Mouse (Mus musculus) hindbrain, embryonic 12.5 days (tissue): Measurements from ENCODE around the gene Gm28044. TPM values are rescaled to one million over a fixed set of nuclear protein-coding genes. Genes with fewer than 3 reads are reported as not detected.
"Not testable (repeated sequence)": the region's sequence is repeated elsewhere in the genome, so short reads cannot be mapped to it uniquely, and the experiment has no call there.

Experiments used
- ATAC-seq: fragments of 200-750 bp; cut with Nextera tagmentation; 2 replicates; pipeline ENCODE4 v1.8.0; 2017; ENCODE audit warnings: moderate TSS enrichment; ENCODE audit not compliant: low FRiP score
- H3K27ac ChIP-seq: fragments of 300-500 bp; sonication (generic); 2 replicates; pipeline ENCODE4 v1.5.1; 2016; ENCODE audit warnings: mild to moderate bottlenecking
- H3K27me3 ChIP-seq: fragments of 300-500 bp; sonication (generic); 2 replicates; pipeline ENCODE4 v1.6.1; 2016; ENCODE audit warnings: mild to moderate bottlenecking
- H3K36me3 ChIP-seq: fragments of 300-500 bp; sonication (generic); 2 replicates; pipeline ENCODE4 v1.6.1; 2016; ENCODE audit warnings: mild to moderate bottlenecking
- H3K4me1 ChIP-seq: fragments of 300-500 bp; sonication (generic); 2 replicates; pipeline ENCODE4 v1.6.1; 2016
- H3K4me2 ChIP-seq: fragments of 300-500 bp; sonication (generic); replicated peaks from 2 replicates; pipeline ENCODE4 v1.6.1; 2016; ENCODE audit warnings: mild to moderate bottlenecking
- H3K4me3 ChIP-seq: fragments of 300-500 bp; sonication (generic); 2 replicates; pipeline ENCODE4 v1.5.1; 2016; ENCODE audit warnings: mild to moderate bottlenecking
- H3K9ac ChIP-seq: fragments of 300-500 bp; sonication (generic); 2 replicates; pipeline ENCODE4 v1.6.1; 2016; ENCODE audit warnings: mild to moderate bottlenecking, moderate library complexity
- H3K9me3 ChIP-seq: fragments of 300-500 bp; sonication (generic); replicated peaks from 2 replicates; pipeline ENCODE4 v1.6.1; 2016; ENCODE audit warnings: mild to moderate bottlenecking
- WGBS: fragments of 180-500 bp; shearing (Covaris S2); methylation state at CpG from one replicate; pipeline ENCODE4 v1.1.7; 2016; 5-methylcytosine and 5-hydroxymethylcytosine counted together
- polyA plus RNA-seq: library from polyadenylated mRNA; unstranded; fragments of >200 nt; fragmentation: Nextera tagmentation; extraction: Ambion mirVana; gene quantifications from 2 replicates; pipeline ENCODE4 v1.2.1, GENCODE M21; 2016

Gm28044 gene
- polyA plus RNA-seq: not detected in 2 replicates

DNA sequence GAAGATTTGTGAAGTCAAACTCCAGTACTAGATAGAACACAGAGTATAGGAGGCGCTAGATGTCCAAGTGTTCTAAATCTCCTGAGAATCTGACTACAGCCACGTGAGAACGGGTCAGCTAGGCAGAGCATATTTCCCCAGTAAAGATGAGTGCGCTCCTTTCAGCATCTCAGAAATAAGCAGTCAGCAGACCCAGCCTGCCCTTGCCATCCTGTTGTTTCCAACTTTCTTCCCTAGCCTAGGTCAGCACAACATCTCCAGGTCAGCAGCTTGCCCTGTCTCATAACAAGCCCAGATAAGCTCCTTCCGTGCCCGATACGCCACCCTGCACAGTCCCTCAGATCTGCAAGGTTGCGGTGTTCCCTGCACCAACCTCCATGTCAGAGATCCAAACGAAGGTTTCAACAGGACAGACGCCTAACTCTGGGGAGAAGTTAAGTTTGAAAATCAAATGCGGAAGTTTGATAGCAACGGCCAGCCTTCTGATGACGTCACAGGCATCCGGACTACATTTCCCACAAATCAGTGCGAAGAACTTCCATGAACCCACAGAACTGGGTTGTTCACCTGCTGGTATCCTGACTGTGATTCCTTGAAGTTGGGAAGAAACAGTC is at the start of gene Gm28044, which contains the start of gene Zfp953:
Gene Gm28044 (minus strand): TSS at position 406 of the 614 bp plus-strand sequence.
Gene Zfp953 (minus strand): TSS at position 475 of the 614 bp plus-strand sequence.
- H3K9ac ChIP-seq: peak within 1 kb of the TSS; percentile 58
- H3K4me2 ChIP-seq: peak within 1 kb of the TSS; percentile 70
- H3K4me1 ChIP-seq: peaks cover 5% of the 10 kb centered on the region
- no peaks in the 10 kb centered on the region for H3K36me3 ChIP-seq
- no peaks in the 10 kb centered on the region for H3K27me3 ChIP-seq
- WGBS: under 1% methylated on average over 15 of the region's 15 CpGs
- ATAC-seq: peak; percentile 92
- H3K4me3 ChIP-seq: peak within 1 kb of the TSS; percentile 74
- H3K27ac ChIP-seq: peak within 1 kb of the TSS; percentile 44; the same call in 1 of the 2 replicates
- no peaks in the 10 kb centered on the region for H3K9me3 ChIP-seq

DNA sequence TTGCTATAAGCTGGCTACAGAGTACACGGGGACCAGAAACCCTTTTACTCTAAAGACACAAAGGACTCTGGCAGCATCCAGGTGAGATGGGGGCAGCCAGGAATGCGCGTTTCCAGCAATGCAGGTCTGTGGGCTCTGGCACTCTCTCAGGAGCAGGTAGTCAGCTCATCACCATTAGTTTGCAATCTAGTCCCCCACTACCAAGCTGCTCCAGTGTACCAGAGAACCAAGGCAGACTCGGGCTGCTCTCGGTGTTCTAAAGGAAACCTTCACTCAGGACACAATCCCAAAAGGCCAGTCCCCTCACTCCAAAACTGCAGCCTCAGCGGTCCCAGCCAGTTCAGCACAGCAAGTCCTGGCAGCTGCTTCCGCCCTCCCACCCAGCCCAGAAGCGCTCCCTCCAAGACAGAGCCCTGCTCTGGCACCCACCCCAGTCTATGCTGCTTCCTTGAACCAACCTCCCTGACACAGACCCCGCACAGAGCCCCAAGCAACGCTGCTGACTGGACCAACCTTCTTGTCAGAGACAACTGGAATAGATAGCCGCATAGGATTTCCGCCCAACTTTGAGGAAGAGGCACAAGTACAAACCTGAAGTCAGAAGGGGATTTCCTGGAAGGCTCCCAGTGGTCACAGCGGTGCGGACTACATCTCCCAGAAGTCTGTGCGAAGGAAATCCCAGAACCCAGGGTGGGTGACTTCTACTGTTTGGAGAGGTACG is 39.0 kb upstream of the Gm28044 start, which contains the start of gene Zfp429:
Gene Zfp429 (minus strand): TSS at position 637 of the 721 bp plus-strand sequence.
- ATAC-seq: peak; percentile 94
- Histone ChIP-seq H3K4me3 (peak within 1 kb of the TSS; percentile 59), H3K4me2 (peak within 1 kb of the TSS; percentile 74), H3K9ac (peak within 1 kb of the TSS; percentile 54)
- not testable (repeated sequence) for H3K27me3 ChIP-seq, H3K27ac ChIP-seq, H3K4me1 ChIP-seq, H3K36me3 ChIP-seq, H3K9me3 ChIP-seq
- 3% methylated on average over 14 of the region's 16 CpGs for WGBS

DNA sequence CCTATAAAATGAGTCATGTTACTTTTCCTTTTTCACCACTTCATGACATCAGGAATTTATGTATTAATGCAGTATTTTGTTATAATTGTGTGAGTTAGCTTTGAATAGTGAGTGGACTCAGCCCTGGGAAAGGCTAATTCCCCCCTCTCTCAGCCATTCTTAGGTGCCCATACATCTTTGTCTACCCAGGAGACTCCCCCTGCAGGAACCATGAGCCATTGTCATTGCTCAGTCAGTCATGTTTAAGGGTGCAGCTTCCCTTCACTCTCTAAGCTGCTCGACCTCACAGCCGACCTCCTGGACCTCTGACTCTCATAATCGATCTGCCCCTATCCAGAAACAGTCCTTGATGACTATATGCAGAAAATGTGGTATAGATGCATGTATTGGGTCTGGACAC is 15.9 kb upstream of the Gm28044 start:
- H3K4me2 ChIP-seq, H3K9me3 ChIP-seq, H3K4me3 ChIP-seq, ATAC-seq, H3K27me3 ChIP-seq, H3K9ac ChIP-seq, H3K4me1 ChIP-seq, H3K36me3 ChIP-seq, H3K27ac ChIP-seq: not testable (repeated sequence)
- 62% methylated on average over 3 of the region's 3 CpGs for WGBS

DNA sequence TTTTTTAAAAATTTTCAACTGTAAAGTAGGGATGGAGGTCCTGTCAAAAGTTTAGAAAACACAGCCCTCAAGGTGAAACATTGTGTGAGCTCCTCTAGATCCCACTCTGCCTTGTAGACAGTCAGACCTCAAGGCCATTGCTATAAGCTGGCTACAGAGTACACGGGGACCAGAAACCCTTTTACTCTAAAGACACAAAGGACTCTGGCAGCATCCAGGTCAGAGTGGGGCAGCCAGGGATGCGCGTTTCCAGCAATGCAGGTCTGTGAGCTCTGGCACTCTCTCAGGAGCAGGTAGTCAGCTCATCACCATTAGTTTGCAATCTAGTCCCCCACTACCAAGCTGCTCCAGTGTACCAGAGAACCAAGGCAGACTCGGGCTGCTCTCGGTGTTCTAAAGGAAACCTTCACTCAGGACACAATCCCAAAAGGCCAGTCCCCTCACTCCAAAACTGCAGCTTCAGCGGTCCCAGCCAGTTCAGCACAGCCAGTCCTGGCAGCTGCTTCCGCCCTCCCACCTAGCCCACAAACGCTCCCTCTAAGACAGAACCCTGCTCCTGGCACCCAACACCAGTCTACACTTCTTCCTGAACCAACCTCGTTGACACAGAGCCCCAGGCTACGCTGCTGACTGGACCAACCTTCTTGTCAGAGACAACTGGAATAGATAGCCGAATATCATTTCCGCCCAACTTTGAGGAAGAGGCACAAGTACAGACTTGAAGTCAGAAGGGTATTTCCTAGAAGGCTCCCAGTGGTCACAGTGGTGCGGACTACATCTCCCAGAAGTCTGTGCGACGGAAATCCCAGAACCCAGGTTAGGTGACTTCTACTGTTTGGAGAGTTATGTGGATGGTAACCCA is 14.9 kb upstream of the Gm28044 start, which contains the start of the genes Gm28041 and Zfp456:
Gene Gm28041 (minus strand): TSS at position 684 of the 862 bp plus-strand sequence.
Gene Zfp456 (minus strand): TSS at position 761 of the 862 bp plus-strand sequence.
- H3K4me3 ChIP-seq: peak within 1 kb of the TSS; percentile 36
- WGBS: 25% methylated on average over 15 of the region's 15 CpGs
- not testable (repeated sequence) for H3K27me3 ChIP-seq, H3K27ac ChIP-seq, H3K4me1 ChIP-seq, H3K9me3 ChIP-seq, H3K36me3 ChIP-seq
- H3K9ac ChIP-seq: peak within 1 kb of the TSS; percentile 20; the same call in 1 of the 2 replicates
- peak; percentile 88 for ATAC-seq
- H3K4me2 ChIP-seq: peak within 1 kb of the TSS; percentile 55

DNA sequence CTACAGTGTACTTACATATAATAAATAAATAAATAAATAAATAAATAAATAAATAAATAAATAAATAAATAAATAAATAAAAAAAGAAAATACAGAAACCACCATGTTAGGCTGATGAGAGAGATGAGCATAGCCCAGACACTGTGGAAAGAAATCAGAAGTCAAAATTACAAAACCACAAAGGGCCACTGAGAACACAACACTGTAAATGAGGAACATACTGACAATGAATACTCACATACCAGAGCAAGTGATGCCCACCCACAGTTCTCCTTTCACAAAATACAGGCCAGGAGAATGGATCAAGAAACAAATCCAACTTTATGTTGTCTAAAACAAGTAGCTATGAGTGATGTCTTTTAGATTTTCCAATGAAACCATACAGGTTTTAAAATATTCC is 8.5 kb downstream of the Gm28044 start:
- no peaks in the 10 kb centered on the region for H3K9me3 ChIP-seq
- H3K27ac ChIP-seq: no peak overlapping the region
- ATAC-seq: no peak
- no peak overlapping the region for H3K4me3 ChIP-seq
- H3K4me2 ChIP-seq: no peak overlapping the region
- no peak overlapping the region for H3K9ac ChIP-seq
- no peaks in the 10 kb centered on the region for H3K4me1 ChIP-seq
- H3K36me3 ChIP-seq: no peaks in the 10 kb centered on the region
- H3K27me3 ChIP-seq: no peaks in the 10 kb centered on the region

DNA sequence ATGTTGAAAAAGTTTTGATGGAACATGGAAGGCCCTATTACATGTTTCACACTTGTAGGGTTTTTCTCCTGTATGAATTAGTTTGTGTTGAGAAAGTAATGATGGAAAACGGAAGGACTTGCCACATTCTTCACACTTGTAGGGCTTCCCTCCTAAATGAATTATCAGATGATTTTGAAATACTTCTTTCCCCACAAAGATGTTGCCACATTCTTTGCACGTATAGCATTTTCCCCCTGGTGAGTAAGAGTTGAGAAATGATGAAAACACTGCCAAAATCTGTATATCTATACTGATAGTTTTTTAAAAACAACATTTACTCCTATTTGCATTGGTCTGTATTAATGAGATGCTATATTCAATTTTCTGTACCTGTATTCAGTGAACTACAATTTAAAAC is 16.9 kb downstream of the Gm28044 start:
- ATAC-seq: no peak
- Histone ChIP-seq H3K27ac (no peak overlapping the region), H3K4me2 (no peak overlapping the region), H3K36me3 (no peaks in the 10 kb centered on the region; the same call in 1 of the 2 replicates), H3K9me3 (no peaks in the 10 kb centered on the region), H3K9ac (no peak overlapping the region), H3K4me1 (no peaks in the 10 kb centered on the region), H3K27me3 (no peaks in the 10 kb centered on the region), H3K4me3 (no peak overlapping the region)
- 85% methylated on average over 2 of the region's 2 CpGs for WGBS

DNA sequence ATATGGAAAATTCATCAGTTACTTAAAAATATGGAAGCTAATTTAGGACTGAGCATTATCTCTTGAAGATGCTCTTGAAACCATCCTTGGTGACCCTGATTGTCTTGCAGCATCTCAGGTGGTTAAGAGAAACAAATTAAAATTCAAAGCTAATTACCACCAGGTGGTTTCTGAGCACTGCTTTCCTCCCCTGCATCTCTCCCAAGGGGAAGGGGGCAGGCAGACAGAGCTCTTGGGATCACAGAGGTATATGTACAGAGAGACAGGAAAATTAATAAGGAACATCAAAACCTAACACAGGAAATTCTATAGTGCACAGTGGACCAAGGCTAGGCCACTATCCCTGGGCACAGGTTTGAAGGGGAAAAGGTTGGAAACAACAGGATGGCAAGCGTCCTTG is 27.5 kb downstream of the Gm28044 start:
- H3K4me2 ChIP-seq: peak overlapping the region; percentile 63
- H3K4me3 ChIP-seq: peak overlapping the region; percentile 52
- no peaks in the 10 kb centered on the region for H3K36me3 ChIP-seq
- peaks cover 8% of the 10 kb centered on the region for H3K4me1 ChIP-seq
- H3K9me3 ChIP-seq: no peaks in the 10 kb centered on the region
- H3K9ac ChIP-seq: peak overlapping the region; percentile 61
- peak; percentile 39 for ATAC-seq
- no peak overlapping the region for H3K27ac ChIP-seq
- no peaks in the 10 kb centered on the region for H3K27me3 ChIP-seq
- WGBS: 70% methylated on average over 1 of the region's 1 CpGs

DNA sequence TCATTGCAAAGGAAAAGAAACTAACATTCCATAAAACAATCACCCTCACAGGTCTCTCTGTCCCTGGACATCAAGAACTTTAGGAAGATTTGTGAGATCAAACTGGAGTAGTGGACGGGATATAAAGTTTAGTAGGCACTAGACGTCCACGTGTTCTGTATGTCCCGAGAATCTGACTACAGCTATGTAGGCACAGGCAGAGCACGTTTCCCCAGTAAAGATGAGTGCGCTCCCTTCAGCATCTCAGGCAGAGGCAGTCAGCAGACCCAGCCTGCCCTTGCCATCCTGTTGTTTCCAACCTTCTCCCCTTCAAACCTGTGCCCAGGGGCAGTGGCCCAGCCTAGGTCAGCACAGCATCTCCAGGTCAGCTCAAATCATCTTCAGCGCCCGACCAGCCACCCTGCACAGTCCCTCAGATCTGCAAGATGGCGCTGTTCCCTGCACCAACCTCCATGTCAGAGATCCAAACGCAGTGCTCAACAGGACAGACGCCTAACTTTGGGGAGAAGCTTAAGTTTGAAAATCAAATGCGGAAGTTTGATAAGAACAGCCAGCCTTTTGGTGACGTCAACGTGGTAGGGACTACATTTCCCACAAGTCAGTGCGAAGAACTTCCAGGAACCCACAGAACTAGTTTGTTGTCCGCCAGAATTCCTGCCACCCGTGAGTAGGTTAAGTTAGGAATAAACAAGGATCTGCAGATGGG is 28.2 kb downstream of the Gm28044 start, which contains the start of gene Zfp595:
Gene Zfp595 (minus strand): TSS at position 552 of the 706 bp plus-strand sequence.
- H3K27me3 ChIP-seq: no peaks in the 10 kb centered on the region
- no peaks in the 10 kb centered on the region for H3K36me3 ChIP-seq
- H3K4me3 ChIP-seq: peak within 1 kb of the TSS; percentile 52
- no peaks in the 10 kb centered on the region for H3K9me3 ChIP-seq
- peaks cover 8% of the 10 kb centered on the region for H3K4me1 ChIP-seq
- 0 out of 2 replicates have a peak within 1 kb of the TSS, but pooled peaks have one; percentile 17 for H3K27ac ChIP-seq
- peak; percentile 94 for ATAC-seq
- 19% methylated on average over 17 of the region's 17 CpGs for WGBS
- peak within 1 kb of the TSS; percentile 63 for H3K4me2 ChIP-seq
- H3K9ac ChIP-seq: peak within 1 kb of the TSS; percentile 61

DNA sequence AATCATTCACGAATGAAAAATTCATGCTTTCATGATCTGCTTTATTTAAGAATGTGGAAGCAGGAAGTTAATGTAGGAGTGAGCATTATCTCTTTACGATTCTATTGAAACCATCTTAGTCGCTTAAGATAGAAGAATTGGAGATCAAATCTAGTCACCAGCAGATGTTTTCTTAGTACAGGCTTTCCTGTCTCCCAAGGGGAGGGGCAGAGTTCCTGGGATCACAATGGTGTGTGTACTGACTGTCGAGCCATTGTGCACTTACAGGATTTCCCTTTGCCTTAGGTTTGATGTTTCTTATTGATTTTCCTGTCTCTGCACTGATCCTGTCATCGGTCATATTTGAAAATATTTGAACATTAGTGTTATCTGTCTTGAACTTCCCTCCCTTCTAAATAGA is 53.6 kb downstream of the Gm28044 start:
- Histone ChIP-seq H3K9ac (no peak overlapping the region), H3K4me1 (no peaks in the 10 kb centered on the region), H3K27ac (no peak overlapping the region), H3K36me3 (no peaks in the 10 kb centered on the region), H3K4me2 (peak overlapping the region; percentile 84), H3K27me3 (no peaks in the 10 kb centered on the region), H3K9me3 (no peaks in the 10 kb centered on the region), H3K4me3 (peak overlapping the region; percentile 61)
- 37% methylated on average over 5 of the region's 5 CpGs for WGBS
- peak; percentile 75 for ATAC-seq

DNA sequence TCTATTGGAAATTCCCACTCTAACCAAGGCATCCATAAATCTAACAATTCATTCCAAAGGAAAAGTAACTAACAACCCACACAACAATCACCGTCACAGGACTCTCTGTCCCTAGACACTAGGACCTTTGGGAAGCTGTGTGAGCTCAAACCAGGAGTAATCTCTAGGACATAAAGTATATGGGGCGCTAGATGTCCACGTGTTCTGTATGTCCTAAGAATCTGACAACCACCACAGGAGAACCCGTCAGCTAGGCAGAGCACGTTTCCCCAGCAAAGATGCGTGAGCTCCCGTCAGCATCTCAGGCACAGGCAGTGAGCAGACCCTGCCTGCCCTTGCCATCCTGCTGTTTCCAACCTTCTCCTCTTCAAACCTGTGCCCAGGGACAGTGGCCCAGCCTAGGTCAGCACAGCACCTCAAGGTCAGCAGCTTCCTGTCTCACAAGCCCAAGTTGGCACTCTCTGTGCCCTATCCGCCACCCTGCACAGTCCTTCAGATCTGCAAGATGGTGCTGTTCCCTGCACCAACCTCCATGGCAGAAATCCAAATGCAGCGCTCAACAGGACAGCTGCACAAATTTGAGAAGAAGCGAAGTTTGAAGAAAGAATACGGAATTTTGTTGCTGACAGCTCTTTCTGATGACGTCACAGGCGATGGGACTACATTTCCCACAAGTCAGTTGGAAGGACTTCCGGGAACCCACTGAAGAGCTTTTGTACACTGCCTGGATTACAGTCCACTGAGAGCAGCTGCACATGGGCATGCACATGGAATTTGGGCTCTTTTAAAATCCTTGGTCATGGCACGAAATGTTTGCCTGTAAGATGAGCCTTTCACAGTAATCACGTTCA is 54.3 kb downstream of the Gm28044 start, which contains the start of gene Zfp457:
Gene Zfp457 (minus strand): TSS at position 664 of the 851 bp plus-strand sequence.
- Histone ChIP-seq H3K4me1 (no peaks in the 10 kb centered on the region), H3K9ac (peak within 1 kb of the TSS; percentile 70), H3K4me2 (peak within 1 kb of the TSS; percentile 84), H3K36me3 (no peaks in the 10 kb centered on the region), H3K4me3 (peak within 1 kb of the TSS; percentile 61), H3K27me3 (no peaks in the 10 kb centered on the region), H3K27ac (no peak within 1 kb of the TSS), H3K9me3 (no peaks in the 10 kb centered on the region)
- ATAC-seq: peak; percentile 99
- WGBS: 13% methylated on average over 16 of the region's 16 CpGs

DNA sequence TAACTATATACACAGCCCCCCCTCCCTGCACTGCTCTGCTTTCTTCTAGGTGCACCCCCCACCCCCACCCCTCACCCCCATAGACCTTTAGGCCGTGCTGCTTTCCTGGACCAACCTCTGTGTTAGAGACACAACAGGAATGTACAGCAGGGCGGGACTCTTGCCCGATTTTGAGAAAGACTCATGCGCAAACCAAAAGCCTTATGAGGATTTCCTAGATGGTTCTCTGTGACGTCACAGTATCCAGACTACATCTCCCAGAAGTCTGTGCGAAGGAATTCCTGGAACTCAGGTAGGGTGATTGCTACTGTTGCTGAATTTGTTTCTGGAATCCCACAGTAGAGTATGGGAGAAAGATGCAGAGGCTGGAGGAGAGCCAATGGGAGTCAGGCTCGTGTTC is 82.0 kb downstream of the Gm28044 start, which contains the start of gene Zfp458:
Gene Zfp458 (minus strand): TSS at position 153 of the 400 bp plus-strand sequence.
- H3K9me3 ChIP-seq: no peaks in the 10 kb centered on the region
- H3K4me1 ChIP-seq: no peaks in the 10 kb centered on the region
- WGBS: 47% methylated on average over 7 of the region's 7 CpGs
- no peak within 1 kb of the TSS for H3K4me3 ChIP-seq
- H3K9ac ChIP-seq: no peak within 1 kb of the TSS
- no peak within 1 kb of the TSS for H3K27ac ChIP-seq
- H3K36me3 ChIP-seq: no peaks in the 10 kb centered on the region
- no peaks in the 10 kb centered on the region for H3K27me3 ChIP-seq
- H3K4me2 ChIP-seq: no peak within 1 kb of the TSS
- no peak for ATAC-seq
